Mouse (Mus musculus) left cerebral cortex, postnatal 14 days (tissue): ENCODE measurements around the gene Mmp2. TPM values are rescaled to one million over a fixed set of nuclear protein-coding genes. Genes with fewer than 3 reads are reported as not detected.
A peak's percentile ranks its signal among the peaks of the same experiment; 100 is the strongest.
"Not testable (repeated sequence)": the region's sequence is repeated elsewhere in the genome, so short reads cannot be mapped to it uniquely, and the experiment has no call there.

ENCODE experiments used
- DNase-seq, 2 experiments: peaks; one replicate each; pipeline ENCODE4 v3.0.0; 2021 to 2022; ENCODE audit warnings: low spot score in 2 of 2, mixed read lengths in 1 of 2
- intact Hi-C: fragments of 180-260 bp; cut with DNase I; formaldehyde crosslinking; loops from one replicate; pipeline ENCODE4 v1.15.1; 2025
- long read RNA-seq, 2 experiments: library from polyadenylated mRNA; stranded (forward); transcript quantifications; one replicate each; pipeline ENCODE4 v2.0.0; 2021
- total RNA-seq, 2 experiments: library from RNA; stranded (reverse); gene quantifications; 2 replicates each; pipeline ENCODE4 v1.2.3; 2021

Mmp2 gene
- total RNA-seq: 1 to 10 TPM; 5.8 to 6.2 TPM
- long read RNA-seq, experiment 1, partial matches to known transcripts: 0 of 4 reads
- long read RNA-seq, experiment 1, other reads (novel, unspliced or antisense): 1 of 4 reads
- long read RNA-seq, experiment 2, partial matches to known transcripts: 0 of 3 reads
- long read RNA-seq, experiment 2, other reads (novel, unspliced or antisense): 1 of 3 reads

GRCm38 (mm10) chr8:92827243-92828034 lies at the start of gene Mmp2:
Gene Mmp2, plus strand, starts transcription at chr8:92827291.
- intact Hi-C loops: no loop called here
- no peak for DNase-seq

GRCm38 (mm10) chr8:92780976-92781375 lies 46.1 kb upstream of the Mmp2 start:
- DNase-seq: no peak
- intact Hi-C loops: no loop called here

GRCm38 (mm10) chr8:92783906-92784610 lies 43.0 kb upstream of the Mmp2 start:
- no peak for DNase-seq
- intact Hi-C loops: no loop called here

GRCm38 (mm10) chr8:92790835-92791234 lies 36.3 kb upstream of the Mmp2 start:
- no peak for DNase-seq
- intact Hi-C loops: no loop called here

- DNase-seq, intact Hi-C loops: not testable (repeated sequence)
Measured at GRCm38 (mm10) chr8:92791999-92792398, 35.1 kb upstream of the Mmp2 start.

GRCm38 (mm10) chr8:92793852-92794580 lies 33.1 kb upstream of the Mmp2 start:
- intact Hi-C loops: no loop called here
- DNase-seq: no peak

- no peak for DNase-seq
- intact Hi-C loops: no loop called here
Measured at GRCm38 (mm10) chr8:92797527-92797931, 29.6 kb upstream of the Mmp2 start.

- intact Hi-C loops: no loop called here
- DNase-seq: no peak
Measured at GRCm38 (mm10) chr8:92799406-92799805, 27.7 kb upstream of the Mmp2 start.

- DNase-seq: no peak
- intact Hi-C loops: no loop called here
Measured at GRCm38 (mm10) chr8:92801231-92801630, 25.9 kb upstream of the Mmp2 start.

- DNase-seq: no peak
- intact Hi-C loops: no loop called here
Measured at GRCm38 (mm10) chr8:92802591-92802990, 24.5 kb upstream of the Mmp2 start.

- intact Hi-C loops: no loop called here
- DNase-seq: no peak
Measured at GRCm38 (mm10) chr8:92812773-92813172, 14.3 kb upstream of the Mmp2 start.

GRCm38 (mm10) chr8:92815661-92816060 lies 11.4 kb upstream of the Mmp2 start:
- no peak for DNase-seq
- intact Hi-C loops: no loop called here

GRCm38 (mm10) chr8:92817928-92818818 lies 8.9 kb upstream of the Mmp2 start:
- intact Hi-C loops: loop anchor here (1.0 kb wide), 2 partner anchors 64 to 179 kb away; no protein-coding TSS in a partner anchor
- DNase-seq: peak; percentile 94

- DNase-seq: no peak
- intact Hi-C loops: no loop called here
Measured at GRCm38 (mm10) chr8:92821151-92821550, 5.9 kb upstream of the Mmp2 start.

GRCm38 (mm10) chr8:92822386-92822785 lies 4.7 kb upstream of the Mmp2 start:
- intact Hi-C loops: no loop called here
- DNase-seq: no peak

- DNase-seq: no peak
- intact Hi-C loops: no loop called here
Measured at GRCm38 (mm10) chr8:92825991-92826390, 1.1 kb upstream of the Mmp2 start.

GRCm38 (mm10) chr8:92828251-92828743 lies 1.2 kb downstream of the Mmp2 start:
- intact Hi-C loops: no loop called here
- DNase-seq: peak in 1 of 2 experiments; percentile 52

GRCm38 (mm10) chr8:92834065-92834731 lies 7.1 kb downstream of the Mmp2 start:
- intact Hi-C loops: no loop called here
- no peak for DNase-seq
